Mouse (Mus musculus): ENCODE data around the gene Tjp1.

Tjp1 gene

DNA sequence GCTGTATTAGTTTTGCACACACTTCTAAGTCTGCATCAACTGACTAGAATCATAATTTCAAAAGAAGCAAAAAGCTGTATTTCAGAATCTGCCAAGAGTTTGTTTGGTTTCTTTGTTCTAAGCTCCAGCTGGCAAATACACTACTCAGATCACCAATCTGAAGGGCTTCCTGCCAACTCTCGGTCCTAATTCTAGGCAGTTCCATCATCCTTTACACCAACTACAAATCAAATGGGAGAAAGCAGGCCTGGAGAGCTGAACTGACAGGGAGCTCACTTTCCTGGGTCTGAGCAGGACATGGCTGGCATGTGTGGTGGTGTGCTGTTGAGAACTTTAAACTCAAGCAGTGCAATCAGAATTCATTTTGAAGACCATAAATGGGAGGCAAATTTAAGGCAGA is 170.0 kb downstream of the Tjp1 start:
- peak; percentile 81 for DNase-seq (ENCODE audit: low spot score)

DNA sequence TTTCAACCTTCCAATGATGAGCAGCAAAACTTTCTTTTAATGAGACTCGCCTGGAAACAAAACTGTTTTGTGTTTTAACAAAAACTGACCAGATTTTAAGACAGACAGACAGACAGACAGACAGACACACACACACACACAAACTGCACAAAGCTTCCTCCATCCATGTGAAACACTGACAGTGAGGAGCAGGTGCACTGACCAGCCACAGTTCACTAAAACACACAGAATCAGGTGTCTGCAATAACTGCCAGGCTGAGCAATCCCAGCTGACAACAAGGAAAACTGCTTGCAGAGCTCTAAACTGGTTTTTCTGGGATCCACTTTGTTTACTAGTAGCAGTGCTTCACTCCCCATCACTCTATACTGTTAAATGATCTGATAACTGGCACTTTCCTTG is 171.4 kb downstream of the Tjp1 start:
- no peak for DNase-seq (ENCODE audit: low spot score)

DNA sequence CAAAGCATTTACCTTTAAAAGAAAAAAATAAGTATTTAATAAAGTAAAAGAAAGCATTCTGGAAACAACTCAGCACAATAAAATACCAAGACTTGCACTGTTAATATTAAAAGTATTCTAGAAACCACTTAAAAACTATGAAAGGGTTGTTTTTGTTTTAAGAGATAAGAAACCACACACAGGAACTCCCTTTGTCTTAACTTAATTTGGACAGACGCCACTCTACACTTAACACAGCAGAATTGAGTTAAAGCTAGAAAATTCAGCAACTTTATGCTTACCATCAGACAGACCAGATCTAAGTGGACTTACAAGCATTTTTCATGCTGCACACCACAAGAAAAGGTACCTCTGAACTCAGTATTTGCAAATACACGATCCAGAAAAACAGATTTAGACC is 172.7 kb downstream of the Tjp1 start:
- no peak for DNase-seq (ENCODE audit: low spot score)

DNA sequence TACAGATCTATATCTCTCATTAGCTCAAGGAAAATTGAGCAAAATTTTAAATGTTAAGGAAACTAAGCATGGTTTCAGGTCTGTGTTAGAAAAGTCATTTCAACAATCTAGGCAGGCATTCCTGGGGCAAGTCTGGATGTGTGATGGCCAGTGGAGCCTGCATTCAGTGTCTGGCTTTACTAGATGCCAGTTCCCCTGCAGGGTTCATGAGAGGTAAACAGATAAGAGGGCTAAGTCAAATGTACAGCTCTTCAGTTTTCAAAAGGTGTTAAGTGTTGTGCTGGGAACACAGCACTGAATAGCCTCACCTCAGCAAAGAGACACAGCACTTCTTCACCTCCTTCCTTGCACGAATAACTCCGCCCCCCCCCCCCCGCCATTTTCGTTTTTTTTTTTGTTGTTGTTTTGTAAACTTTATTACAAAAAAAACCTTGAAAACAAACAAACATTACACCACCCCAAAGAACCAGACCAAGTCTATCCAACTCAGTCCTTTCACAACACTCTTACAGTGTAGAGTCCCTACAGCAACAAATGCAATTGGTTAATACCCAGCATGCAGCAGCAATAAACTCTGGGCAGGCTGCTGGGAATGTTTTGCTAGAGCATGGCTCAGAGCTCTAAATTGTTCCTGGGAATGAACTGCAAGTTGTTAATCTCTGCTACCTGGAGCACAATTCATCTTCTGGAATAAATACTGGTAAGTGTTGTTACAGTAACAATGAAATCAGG is 177.1 kb downstream of the Tjp1 start:
- DNase-seq (ENCODE audit: low spot score) = no peak

DNA sequence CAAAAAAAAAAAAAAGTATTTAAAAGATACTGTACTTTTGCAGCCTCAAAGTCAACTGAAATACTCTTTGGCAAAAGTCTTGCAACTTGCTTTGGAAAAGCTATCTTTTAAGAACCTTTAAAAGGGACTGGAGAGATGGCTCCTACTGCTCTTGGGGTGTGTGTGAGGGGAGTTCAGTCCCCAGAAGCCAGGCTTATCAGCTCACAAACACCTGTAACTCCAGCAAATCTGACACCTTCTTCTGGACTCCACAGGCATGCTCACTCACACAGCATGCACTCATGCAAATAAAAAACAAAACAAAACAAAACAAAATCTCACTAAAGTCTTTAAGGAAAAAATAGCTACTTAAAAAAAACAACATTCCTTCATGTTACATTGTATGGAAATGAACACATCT is 179.0 kb downstream of the Tjp1 start:
- DNase-seq (ENCODE audit: low spot score) = no peak

DNA sequence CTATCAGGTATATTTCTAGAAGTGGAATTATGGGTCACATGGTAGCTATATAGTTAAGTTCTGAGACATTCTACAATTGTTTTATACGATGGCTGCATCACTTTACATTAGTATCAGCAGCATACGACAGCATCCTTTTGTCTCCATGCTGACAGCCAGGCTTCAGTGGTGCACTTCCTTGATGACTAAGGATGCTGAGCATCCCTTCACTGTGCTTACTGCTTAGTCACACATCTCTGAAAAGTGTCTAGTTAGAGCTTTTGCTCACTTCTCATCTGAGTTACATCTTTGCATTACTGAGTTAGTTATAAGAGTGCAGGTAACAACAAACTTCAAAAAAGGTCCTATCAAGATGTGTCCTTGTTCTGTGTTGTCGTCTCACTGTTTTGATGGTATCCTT is 182.3 kb downstream of the Tjp1 start:
- DNase-seq (ENCODE audit: low spot score) = no peak

DNA sequence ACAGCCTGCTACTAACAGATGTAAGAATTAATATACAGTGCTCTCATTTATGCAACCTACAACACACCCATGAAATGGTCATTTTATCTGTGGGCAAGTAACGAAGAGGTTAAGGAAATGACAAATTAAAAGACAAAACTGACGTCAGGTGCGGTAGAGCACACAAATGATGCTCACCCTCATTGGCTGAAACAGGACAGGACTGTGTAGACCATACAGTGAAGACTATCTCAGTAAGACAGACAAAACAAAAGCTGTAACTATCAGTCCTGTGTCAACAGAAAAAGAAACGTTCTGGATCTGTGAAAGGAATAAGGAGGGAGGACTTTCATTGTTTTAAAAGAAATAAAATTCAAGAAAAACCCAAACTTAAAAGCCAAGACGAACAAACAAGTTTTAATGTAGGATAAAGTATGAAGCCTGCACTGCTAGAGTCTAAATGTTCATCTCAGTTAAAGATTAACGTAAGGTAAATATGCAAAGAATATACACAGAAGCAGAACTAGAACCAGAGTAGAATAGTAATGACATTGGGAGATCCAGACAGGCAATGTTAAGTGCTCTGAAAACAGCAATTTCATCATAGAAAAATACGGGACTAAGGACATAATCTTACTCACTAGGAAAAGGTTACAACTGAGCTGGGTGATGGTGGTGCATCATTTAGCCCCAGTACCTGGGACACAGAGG is 189.9 kb downstream of the Tjp1 start:
- DNase-seq (ENCODE audit: low spot score) = no peak

DNA sequence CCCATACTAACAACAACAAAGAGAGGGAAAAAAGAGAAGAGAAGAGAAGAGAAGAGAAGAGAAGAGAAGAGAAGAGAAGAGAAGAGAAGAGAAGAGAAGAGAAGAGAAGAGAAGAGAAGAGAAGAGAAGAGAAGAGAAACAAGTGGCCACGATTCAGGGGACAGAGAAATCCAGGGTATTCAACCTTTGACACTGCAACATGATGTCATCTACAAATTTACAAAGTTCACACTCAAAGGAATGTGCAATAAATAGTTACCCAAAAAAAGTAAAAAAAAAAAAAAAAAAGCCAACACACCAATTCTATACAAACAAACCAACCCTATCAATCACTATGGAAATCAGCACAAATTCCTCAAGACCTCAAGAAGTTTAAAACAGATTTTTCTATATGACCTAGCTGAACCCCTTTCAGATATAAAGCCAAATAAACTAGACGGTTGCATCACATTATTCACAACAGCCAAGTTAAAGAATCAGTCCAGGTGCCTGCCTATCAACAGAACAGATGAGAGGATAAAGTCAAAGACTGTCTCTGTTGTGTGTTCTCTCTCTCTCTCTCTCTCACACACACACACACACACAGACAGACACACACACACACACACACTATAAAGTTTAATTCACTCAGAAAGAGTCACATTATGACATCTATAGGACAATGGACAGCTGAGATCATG is 194.4 kb downstream of the Tjp1 start:
- DNase-seq (ENCODE audit: low spot score) = no peak

DNA sequence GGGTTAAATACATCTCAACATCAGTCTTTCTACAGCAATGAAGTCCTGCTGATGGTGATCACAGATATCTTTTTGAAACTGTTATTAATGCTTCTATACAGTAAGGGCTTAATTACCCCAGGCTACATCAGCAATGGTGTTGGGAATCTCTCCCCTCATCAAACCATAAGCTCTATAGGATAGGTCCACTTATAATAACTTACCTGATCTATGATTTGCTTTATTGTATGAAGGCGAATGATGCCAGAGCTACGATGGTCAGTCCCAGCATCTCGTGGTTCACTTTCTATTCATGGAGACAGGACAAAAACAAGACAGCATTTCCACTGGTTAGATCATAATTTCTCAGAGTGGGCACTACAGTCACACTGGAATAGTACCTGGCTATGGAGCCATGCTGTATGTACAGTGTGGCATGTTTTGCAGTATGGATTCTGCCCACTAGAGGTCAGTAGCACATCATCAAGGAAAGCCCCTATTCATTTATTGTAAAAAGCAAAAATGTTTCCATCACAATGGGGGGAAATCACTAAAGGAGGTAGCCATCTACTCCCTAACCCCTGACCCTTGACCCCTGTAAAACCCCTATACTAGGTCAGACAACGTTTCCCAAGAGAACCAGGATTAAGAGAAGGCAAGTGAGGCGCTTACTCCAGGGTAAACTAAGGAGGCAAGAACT is 208.4 kb downstream of the Tjp1 start:
- peak; percentile 81 for DNase-seq (ENCODE audit: low spot score)

DNA sequence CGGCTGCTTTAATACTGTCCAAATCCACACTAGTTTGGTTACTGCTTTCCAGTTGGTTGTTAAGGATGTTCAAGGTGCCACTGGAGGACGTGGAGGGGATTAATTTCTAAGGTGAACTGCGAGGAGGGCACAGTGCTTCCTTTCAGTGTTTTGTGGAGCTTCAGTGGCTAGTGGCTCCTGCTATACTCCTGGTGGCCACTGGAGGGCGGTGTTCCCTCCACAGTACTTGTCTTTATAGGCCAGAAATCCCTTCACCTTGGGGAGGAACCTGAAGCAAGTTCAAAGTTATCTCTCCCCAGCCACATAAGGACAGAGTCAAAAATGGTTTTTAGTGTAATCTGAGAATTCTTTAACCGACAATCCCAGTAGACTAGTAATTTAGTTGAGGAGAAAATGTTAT is 210.2 kb downstream of the Tjp1 start:
- peak; percentile 65 for DNase-seq (ENCODE audit: low spot score)

DNA sequence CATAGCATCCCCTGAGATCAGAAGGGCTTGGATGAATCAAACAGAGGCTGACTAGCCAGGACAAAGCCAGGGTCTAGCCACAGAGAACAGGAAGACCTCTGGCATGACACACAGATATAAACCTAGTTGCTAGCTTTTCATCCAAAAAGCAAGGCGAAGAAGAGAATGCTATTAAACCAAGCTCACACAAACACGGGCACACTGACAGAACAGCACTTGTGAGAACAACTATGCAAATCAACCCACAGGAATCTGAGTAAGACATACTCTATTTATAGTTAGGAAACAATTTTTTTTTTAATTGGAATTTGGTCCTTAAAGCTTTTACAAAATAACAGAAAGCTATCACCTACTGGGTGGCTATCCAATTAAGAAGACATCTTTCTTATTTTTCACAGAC is 212.4 kb downstream of the Tjp1 start:
- no peak for DNase-seq (ENCODE audit: low spot score)

DNA sequence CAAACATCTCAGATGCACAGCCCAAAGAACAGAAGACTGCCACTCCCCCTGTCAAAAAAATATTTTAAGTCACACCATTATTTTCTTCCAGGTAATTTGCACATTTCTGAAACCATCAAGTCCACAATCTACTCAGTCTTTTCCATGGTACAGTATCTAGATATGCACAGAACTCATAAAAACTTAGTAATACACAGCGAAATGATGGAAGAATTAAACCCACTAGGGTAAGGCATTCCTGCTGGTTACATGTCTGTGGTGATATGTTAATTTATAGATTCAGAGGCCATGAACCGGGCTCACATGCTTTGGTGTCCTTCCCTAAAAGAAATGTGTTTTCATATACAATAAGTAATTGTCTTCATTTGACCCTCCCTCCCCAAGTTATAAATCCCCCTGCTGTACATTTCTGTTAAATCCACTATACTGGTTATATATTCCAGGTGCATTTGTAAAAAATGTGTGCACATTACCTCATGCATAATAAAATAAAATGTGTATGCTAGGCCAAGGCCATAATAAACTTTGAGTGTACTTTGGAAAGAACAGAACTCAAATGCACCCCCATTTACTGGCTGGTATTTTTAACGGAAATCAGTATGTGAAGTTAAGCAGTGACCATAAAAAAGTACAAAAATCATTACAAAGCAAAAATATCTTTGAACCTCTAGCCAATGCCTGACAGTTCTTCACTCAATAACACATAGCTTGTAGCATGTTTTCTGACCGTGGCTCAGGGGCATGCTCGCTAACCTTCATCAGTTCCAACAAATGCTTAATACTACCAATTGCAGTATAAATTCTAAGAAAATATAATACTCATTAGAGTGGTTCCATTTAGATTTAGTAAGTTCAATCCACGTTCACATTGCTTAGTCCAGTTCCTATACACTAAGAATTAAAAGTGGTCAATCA is 230.6 kb downstream of the Tjp1 start:
- DNase-seq (ENCODE audit: low spot score) = no peak

DNA sequence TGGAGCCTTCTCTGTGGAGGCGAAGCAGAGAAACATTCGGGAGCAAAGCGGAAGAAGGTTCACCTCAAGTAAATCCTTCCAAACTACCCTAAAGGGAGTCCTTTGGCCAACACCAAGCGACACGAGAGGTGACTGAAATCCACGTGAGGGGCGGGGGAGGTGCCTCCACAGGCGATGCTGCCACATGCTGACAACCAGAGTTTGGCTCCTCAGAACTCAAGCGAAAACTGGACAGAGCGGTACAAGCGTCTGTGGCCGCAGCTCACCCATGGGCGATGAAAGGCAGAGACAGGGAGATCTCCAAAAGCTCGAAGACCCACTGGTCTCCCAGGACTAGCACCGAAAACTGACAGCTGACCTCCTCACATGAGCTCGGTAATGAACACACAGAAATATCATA is 244.7 kb downstream of the Tjp1 start:
- DNase-seq (ENCODE audit: low spot score) = no peak

DNA sequence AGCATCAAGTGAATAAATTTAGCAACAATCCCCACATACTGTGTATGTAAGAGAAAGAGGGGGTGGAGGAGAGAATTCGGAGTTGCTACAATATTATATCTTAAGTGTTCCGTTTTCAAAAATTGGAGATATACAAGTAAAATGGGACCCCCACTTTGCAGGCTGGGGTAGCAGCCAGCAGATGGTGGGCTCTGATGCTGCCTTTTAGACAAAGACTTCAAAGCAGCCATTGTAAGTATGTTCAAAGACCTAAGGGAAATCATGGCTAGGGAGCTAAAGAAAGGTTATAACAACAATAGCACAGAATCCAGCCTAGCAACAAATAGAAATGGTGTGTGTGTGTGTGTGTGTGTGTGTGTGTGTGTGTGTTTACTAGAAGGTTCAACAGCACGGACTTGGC is 245.6 kb downstream of the Tjp1 start:
- no peak for DNase-seq (ENCODE audit: low spot score)

DNA sequence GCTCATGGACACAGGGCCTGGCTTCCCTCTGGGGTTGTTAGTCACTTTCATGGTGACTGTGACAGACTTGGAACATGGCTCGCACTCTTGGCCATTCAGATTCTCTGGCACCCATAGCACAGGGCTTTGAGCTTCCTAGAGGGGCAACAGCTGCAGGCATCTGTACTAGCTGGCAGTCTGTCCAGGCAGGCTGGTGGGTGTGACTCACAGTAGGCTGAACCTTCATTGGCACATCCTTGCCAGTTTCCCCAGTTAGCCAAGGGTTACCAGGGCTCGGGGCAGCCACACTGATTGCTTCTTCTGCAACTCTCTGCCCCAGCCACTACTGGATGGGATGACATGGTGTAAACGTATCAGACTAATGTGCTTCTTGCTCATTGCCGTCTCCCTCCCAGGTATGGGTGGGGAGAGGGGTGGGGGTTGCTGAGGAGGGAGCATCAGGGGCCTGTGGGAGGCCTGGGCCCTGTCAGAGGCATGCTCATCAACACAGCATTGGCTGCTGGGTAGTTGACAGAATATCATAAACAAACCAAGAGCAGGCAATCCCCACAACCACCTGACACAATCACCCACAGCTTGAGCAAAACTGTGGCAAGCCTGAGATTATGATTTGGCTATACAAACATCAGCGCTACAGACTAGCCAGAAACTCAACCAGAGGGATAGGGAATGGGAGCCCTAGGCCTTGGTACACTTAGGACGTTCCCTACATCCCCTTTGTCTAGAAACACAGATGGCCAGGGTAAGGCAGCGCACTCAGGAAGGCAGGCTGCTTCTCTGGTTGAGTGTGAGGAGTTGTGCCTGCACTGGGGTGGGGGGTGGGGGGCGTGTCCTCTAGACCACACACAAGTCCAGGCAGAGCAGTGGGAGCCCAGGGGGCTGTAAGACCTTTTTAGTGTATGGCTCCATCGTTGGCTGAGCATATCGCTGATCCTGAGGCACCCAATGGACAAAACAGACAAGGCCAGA is 246.4 kb downstream of the Tjp1 start:
- DNase-seq (ENCODE audit: low spot score) = no peak

DNA sequence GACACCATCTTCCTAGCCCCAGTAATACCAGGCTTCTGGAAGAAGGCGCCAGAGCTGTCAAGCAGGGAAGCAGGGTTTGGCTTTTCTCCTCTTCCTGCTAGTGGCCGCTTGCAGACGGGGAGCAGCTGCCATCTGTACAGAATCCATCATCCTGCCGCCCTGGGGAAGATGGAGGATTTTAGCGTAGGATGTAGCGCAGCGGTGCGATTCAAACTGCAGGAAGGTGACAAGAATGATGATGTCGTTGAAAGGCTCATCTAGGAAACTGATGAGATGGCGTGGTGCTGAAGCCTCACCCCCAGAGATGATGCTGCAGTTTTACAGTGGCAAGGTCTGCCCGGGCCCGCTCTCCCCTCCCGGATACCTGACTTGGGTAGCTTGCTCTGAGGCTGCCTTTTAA is 248.3 kb downstream of the Tjp1 start:
- no peak for DNase-seq (ENCODE audit: low spot score)

DNA sequence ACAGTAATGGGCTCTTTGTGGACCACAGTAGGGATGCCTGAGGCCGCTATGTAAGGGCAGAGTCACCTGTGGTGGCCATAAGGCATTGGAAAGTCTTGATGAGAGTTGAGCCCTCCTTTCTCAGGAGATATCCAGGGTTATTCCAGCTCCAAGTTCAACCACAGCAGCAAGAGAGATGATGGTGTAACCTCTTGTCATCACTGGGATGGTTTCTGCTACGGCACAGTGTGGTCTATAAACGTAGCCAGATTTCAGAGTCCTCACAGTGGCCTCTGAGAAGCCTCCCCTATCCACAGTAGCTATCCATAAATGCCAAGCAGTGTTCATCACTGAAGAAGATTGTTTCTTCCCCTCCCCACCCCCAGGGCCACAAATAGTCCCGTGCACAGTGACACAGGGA is 251.8 kb downstream of the Tjp1 start:
- DNase-seq (ENCODE audit: low spot score) = no peak

DNA sequence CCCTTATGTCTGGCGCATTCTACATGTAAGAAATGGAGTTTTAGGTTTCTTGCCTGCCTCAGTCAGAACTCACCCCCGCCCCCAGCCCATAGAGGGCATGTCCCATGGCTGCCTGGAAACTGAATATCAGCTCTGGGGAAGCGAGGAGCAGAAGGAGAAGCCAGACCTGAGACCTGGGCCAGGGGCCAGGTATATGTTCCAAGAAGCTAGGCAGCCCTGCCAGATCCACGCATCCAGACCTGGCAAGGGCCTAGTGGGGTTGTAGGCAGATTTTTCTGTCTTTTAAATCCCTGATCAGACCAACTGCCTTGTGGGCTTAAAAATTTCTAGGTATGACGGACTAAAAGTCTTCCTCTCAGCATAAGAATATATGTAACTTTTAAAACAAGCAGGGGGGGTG is 253.4 kb downstream of the Tjp1 start:
- DNase-seq (ENCODE audit: low spot score) = no peak

DNA sequence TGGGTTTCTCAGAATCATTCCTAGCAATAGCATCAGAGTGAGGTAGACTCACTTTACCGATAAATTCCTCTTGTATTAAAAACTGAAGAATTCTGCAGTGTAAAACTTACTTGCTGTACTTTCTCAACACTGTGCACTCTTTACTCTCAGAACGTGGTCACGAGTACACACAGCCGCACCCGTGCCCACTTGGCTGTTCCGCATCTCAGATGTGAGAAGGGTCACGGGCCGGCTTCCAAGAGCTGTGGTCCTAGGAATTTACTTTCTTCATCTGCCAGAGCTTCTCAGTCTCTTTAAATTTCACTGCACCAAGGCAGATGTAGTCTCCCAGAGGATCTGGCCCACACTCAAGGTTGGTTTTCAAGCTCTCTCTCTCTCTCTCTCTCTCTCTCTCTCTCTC is 277.9 kb downstream of the Tjp1 start:
- DNase-seq (ENCODE audit: low spot score) = no peak

All from layer of hippocampus, adult 11-12 months (tissue).